Mouse (Mus musculus): ENCODE data around the gene Sipa1l1.

GRCm38 (mm10) chr12:82350082-82350481, 181.0 kb downstream of the Sipa1l1 start:
- no peak for TF ChIP-seq POLR2A (IDR thresholded peaks at IDR 0.05; ENCODE audit: borderline replicate concordance, low read depth, low read length)
- TF ChIP-seq CTCF (IDR thresholded peaks at IDR 0.05; ENCODE audit: low read depth, low read length): no peak

Data from bone marrow macrophage, adult 2 months (primary cell).